Mouse (Mus musculus) embryonic fibroblast, embryonic 13.5 days (primary cell): ENCODE measurements around the gene Tmem262. TPM values are rescaled to one million over a fixed set of nuclear protein-coding genes. Genes with fewer than 3 reads are reported as not detected.
"Not testable (repeated sequence)": the region's sequence is repeated elsewhere in the genome, so short reads cannot be mapped to it uniquely, and the experiment has no call there.

Source experiments
- H3K27ac ChIP-seq: 2 replicates; pipeline ENCODE4 v1.5.1; 2012; ENCODE audit warnings: low read length, control low read depth, inconsistent platforms; ENCODE audit not compliant: insufficient read depth
- H3K4me1 ChIP-seq: 2 replicates; pipeline ENCODE4 v1.6.1; 2011; ENCODE audit warnings: low read length; ENCODE audit not compliant: control insufficient read depth, insufficient read depth
- H3K4me3 ChIP-seq: 2 replicates; pipeline ENCODE4 v1.5.1; 2011; ENCODE audit warnings: mild to moderate bottlenecking, control low read depth, low read length; ENCODE audit not compliant: insufficient read depth
- CTCF ChIP-seq: IDR thresholded peaks from 2 replicates; pipeline ENCODE4 v1.5.1; 2011; ENCODE audit warnings: mild to moderate bottlenecking, control low read depth, low read length, moderate library complexity, borderline replicate concordance; ENCODE audit not compliant: insufficient read depth
- POLR2A ChIP-seq: IDR thresholded peaks from 2 replicates; pipeline ENCODE4 v1.6.1; 2011; ENCODE audit warnings: low read depth, mild to moderate bottlenecking, control low read depth, low read length, moderate library complexity
- polyA plus RNA-seq: library from polyadenylated mRNA; stranded (reverse); fragments of >200 nt; gene quantifications from 2 replicates; pipeline ENCODE4 v1.2.4, GENCODE M21; 2011; ENCODE audit warnings: low read depth; ENCODE audit not compliant: missing spikeins, insufficient read length

Gene Tmem262
- polyA plus RNA-seq: not detected in 2 replicates

GRCm38 (mm10) chr19:6079983-6080480, at the start of gene Tmem262:
Gene Tmem262 (plus strand): TSS chr19:6080033.
- H3K27ac ChIP-seq: no peak within 1 kb of the TSS
- H3K4me1 ChIP-seq: peaks cover 4% of the 10 kb centered on the region; the same call in 1 of the 2 replicates
- TF ChIP-seq CTCF: no peak
- no peak for TF ChIP-seq POLR2A
- no peak within 1 kb of the TSS for H3K4me3 ChIP-seq

GRCm38 (mm10) chr19:6030520-6031280, 49.1 kb upstream of the Tmem262 start:
- no peaks in the 10 kb centered on the region for H3K4me1 ChIP-seq
- no peak overlapping the region for H3K4me3 ChIP-seq
- no peak for TF ChIP-seq POLR2A
- no peak for TF ChIP-seq CTCF
- H3K27ac ChIP-seq: no peak overlapping the region

GRCm38 (mm10) chr19:6035966-6036585, 43.8 kb upstream of the Tmem262 start:
- Histone ChIP-seq H3K4me1 (no peaks in the 10 kb centered on the region), H3K27ac (no peak overlapping the region), H3K4me3 (no peak overlapping the region)
- TF ChIP-seq POLR2A: no peak
- TF ChIP-seq CTCF: no peak

- Histone ChIP-seq H3K4me1 (no peaks in the 10 kb centered on the region), H3K4me3 (no peak overlapping the region), H3K27ac (no peak overlapping the region)
- TF ChIP-seq CTCF (no peak), POLR2A (no peak)
These were observed 42.1 kb upstream of the Tmem262 start for GRCm38 (mm10) chr19:6037695-6038094.

- TF ChIP-seq POLR2A: no peak
- Histone ChIP-seq H3K27ac (no peak overlapping the region), H3K4me1 (no peaks in the 10 kb centered on the region), H3K4me3 (no peak overlapping the region)
These were observed 41.5 kb upstream of the Tmem262 start for GRCm38 (mm10) chr19:6038326-6038725.

- TF ChIP-seq CTCF (no peak), POLR2A (no peak)
- H3K4me1 ChIP-seq: no peaks in the 10 kb centered on the region
- H3K27ac ChIP-seq: no peak overlapping the region
- H3K4me3 ChIP-seq: no peak overlapping the region
These were observed 39.8 kb upstream of the Tmem262 start for GRCm38 (mm10) chr19:6040002-6040401.

GRCm38 (mm10) chr19:6042293-6042692, 37.5 kb upstream of the Tmem262 start:
- Histone ChIP-seq H3K4me3 (no peak overlapping the region), H3K27ac (no peak overlapping the region), H3K4me1 (no peaks in the 10 kb centered on the region)
- TF ChIP-seq POLR2A (no peak), CTCF (no peak)

GRCm38 (mm10) chr19:6044102-6044501, 35.7 kb upstream of the Tmem262 start:
- not testable (repeated sequence) for H3K4me3 ChIP-seq, H3K27ac ChIP-seq, H3K4me1 ChIP-seq

- Histone ChIP-seq H3K4me3 (peak overlapping the region; percentile 61), H3K4me1 (no peaks in the 10 kb centered on the region), H3K27ac (peak overlapping the region; percentile 86)
- TF ChIP-seq CTCF: no peak
- peak; percentile 64 for TF ChIP-seq POLR2A
These were observed 34.2 kb upstream of the Tmem262 start for GRCm38 (mm10) chr19:6045366-6046293.
